Mouse (Mus musculus) gastrocnemius, adult 2 months (tissue): Measurements from ENCODE around the gene Nhs. TPM values are rescaled to one million over a fixed set of nuclear protein-coding genes. Genes with fewer than 3 reads are reported as not detected.
A peak's percentile ranks its signal among the peaks of the same experiment; 100 is the strongest.

ENCODE experiments used
- DNase-seq: peaks from one replicate; pipeline ENCODE4 v3.0.0; 2022
- H3K27ac ChIP-seq: fragments of 200-600 bp; 2 replicates; pipeline ENCODE4 v1.8.1; 2022; ENCODE audit warnings: mild to moderate bottlenecking
- H3K4me3 ChIP-seq: fragments of 200-600 bp; 2 replicates; pipeline ENCODE4 v1.8.1; 2022; ENCODE audit warnings: mild to moderate bottlenecking, moderate library complexity
- CTCF ChIP-seq: fragments of 200-600 bp; IDR thresholded peaks from 2 replicates; pipeline ENCODE4 v1.8.1; 2022; ENCODE audit warnings: antibody characterized with exemption, mild to moderate bottlenecking, moderate library complexity
- intact Hi-C: fragments of 180-260 bp; cut with DNase I; formaldehyde crosslinking; loops from one replicate; pipeline ENCODE4 v1.15.1; 2025
- total RNA-seq, 2 experiments: library from RNA; stranded (reverse); gene quantifications; 2 replicates each; pipeline ENCODE4 v1.2.3; 2021

The Nhs gene
- total RNA-seq, 2 experiments from 2014 or later, result 0.70 to 0.89 TPM

- DNase-seq, result no peak
- intact Hi-C loops, result no loop called here
- no peak for TF ChIP-seq CTCF
- no peak overlapping the region for H3K4me3 ChIP-seq
- H3K27ac ChIP-seq, result no peak overlapping the region
Observed at GRCm38 (mm10) chrX:162063164-162063563, 96.4 kb downstream of the Nhs start.

- DNase-seq, result no peak
- no peak overlapping the region for H3K27ac ChIP-seq
- H3K4me3 ChIP-seq, result no peak overlapping the region
- no peak for TF ChIP-seq CTCF
- intact Hi-C loops, result no loop called here
Observed at GRCm38 (mm10) chrX:162055635-162056034, 103.9 kb downstream of the Nhs start.

GRCm38 (mm10) chrX:162053566-162053965, 106.0 kb downstream of the Nhs start:
- no peak for DNase-seq
- TF ChIP-seq CTCF, result no peak
- Histone ChIP-seq H3K4me3 (no peak overlapping the region), H3K27ac (no peak overlapping the region)
- intact Hi-C loops, result no loop called here

GRCm38 (mm10) chrX:162052534-162052933, 107.0 kb downstream of the Nhs start:
- no peak for TF ChIP-seq CTCF
- intact Hi-C loops, result no loop called here
- no peak overlapping the region for H3K27ac ChIP-seq
- no peak overlapping the region for H3K4me3 ChIP-seq
- no peak for DNase-seq

GRCm38 (mm10) chrX:162049616-162050015, 109.9 kb downstream of the Nhs start:
- Histone ChIP-seq H3K27ac (no peak overlapping the region), H3K4me3 (no peak overlapping the region)
- no peak for TF ChIP-seq CTCF
- no peak for DNase-seq
- intact Hi-C loops, result no loop called here

- no peak for DNase-seq
- no peak for TF ChIP-seq CTCF
- H3K27ac ChIP-seq, result no peak overlapping the region
- intact Hi-C loops, result no loop called here
- no peak overlapping the region for H3K4me3 ChIP-seq
Observed at GRCm38 (mm10) chrX:162045527-162045926, 114.0 kb downstream of the Nhs start.

- Histone ChIP-seq H3K27ac (no peak overlapping the region), H3K4me3 (no peak overlapping the region)
- intact Hi-C loops, result no loop called here
- no peak for DNase-seq
- no peak for TF ChIP-seq CTCF
Observed at GRCm38 (mm10) chrX:162044109-162044508, 115.4 kb downstream of the Nhs start.

- TF ChIP-seq CTCF, result no peak
- Histone ChIP-seq H3K4me3 (peak overlapping the region; percentile 30; the same call in 1 of the 2 replicates), H3K27ac (no peak overlapping the region)
- peak; percentile 53 for DNase-seq
- intact Hi-C loops, result loop anchor here (10.0 kb wide), 1 partner anchor 139 kb away; no protein-coding TSS in a partner anchor
Observed at GRCm38 (mm10) chrX:162025210-162025953, 134.1 kb downstream of the Nhs start.

GRCm38 (mm10) chrX:162021724-162022123, 137.8 kb downstream of the Nhs start:
- Histone ChIP-seq H3K4me3 (no peak overlapping the region), H3K27ac (no peak overlapping the region)
- intact Hi-C loops, result loop anchor here (10.0 kb wide), 1 partner anchor 143 kb away; no protein-coding TSS in a partner anchor
- TF ChIP-seq CTCF, result no peak
- DNase-seq, result no peak

- DNase-seq, result no peak
- TF ChIP-seq CTCF, result no peak
- Histone ChIP-seq H3K27ac (no peak overlapping the region), H3K4me3 (no peak overlapping the region)
- intact Hi-C loops, result loop anchor here (10.0 kb wide), 1 partner anchor 145 kb away; no protein-coding TSS in a partner anchor
Observed at GRCm38 (mm10) chrX:162020039-162020566, 139.4 kb downstream of the Nhs start.

GRCm38 (mm10) chrX:162017471-162017870, 142.1 kb downstream of the Nhs start:
- intact Hi-C loops, result no loop called here
- TF ChIP-seq CTCF, result no peak
- no peak overlapping the region for H3K27ac ChIP-seq
- no peak overlapping the region for H3K4me3 ChIP-seq
- DNase-seq, result no peak

- H3K4me3 ChIP-seq, result no peak overlapping the region
- no peak overlapping the region for H3K27ac ChIP-seq
- intact Hi-C loops, result no loop called here
- no peak for TF ChIP-seq CTCF
- no peak for DNase-seq
Observed at GRCm38 (mm10) chrX:162012570-162012969, 147.0 kb downstream of the Nhs start.

GRCm38 (mm10) chrX:162009876-162010275, 149.7 kb downstream of the Nhs start:
- TF ChIP-seq CTCF, result no peak
- no peak overlapping the region for H3K27ac ChIP-seq
- H3K4me3 ChIP-seq, result no peak overlapping the region
- intact Hi-C loops, result no loop called here
- DNase-seq, result no peak

- H3K4me3 ChIP-seq, result no peak overlapping the region
- DNase-seq, result no peak
- H3K27ac ChIP-seq, result no peak overlapping the region
- TF ChIP-seq CTCF, result no peak
- intact Hi-C loops, result no loop called here
Observed at GRCm38 (mm10) chrX:162003818-162004217, 155.7 kb downstream of the Nhs start.
